Mouse (Mus musculus) heart, embryonic 10.5 days (tissue): ENCODE data around the gene Bex2. TPM values are rescaled to one million over a fixed set of nuclear protein-coding genes. Genes with fewer than 3 reads are reported as not detected.
"Not testable (repeated sequence)": the region's sequence is repeated elsewhere in the genome, so short reads cannot be mapped to it uniquely, and the experiment has no call there.

Experiments used
- DNase-seq: peaks from one replicate; pipeline ENCODE4 v3.0.0-alpha.2; 2017; ENCODE audit warnings: low spot score
- H3K27ac ChIP-seq: fragments of 300-500 bp; sonication (generic); 2 replicates; pipeline ENCODE4 v1.5.1; 2016; ENCODE audit warnings: mild to moderate bottlenecking
- H3K27me3 ChIP-seq: fragments of 300-500 bp; sonication (generic); 2 replicates; pipeline ENCODE4 v1.6.1; 2016; ENCODE audit warnings: mild to moderate bottlenecking; ENCODE audit not compliant: poor library complexity, insufficient read depth, severe bottlenecking
- H3K36me3 ChIP-seq: fragments of 300-500 bp; sonication (generic); 2 replicates; pipeline ENCODE4 v1.6.1; 2016; ENCODE audit warnings: mild to moderate bottlenecking, moderate library complexity
- H3K4me1 ChIP-seq: fragments of 300-500 bp; sonication (generic); 2 replicates; pipeline ENCODE4 v1.6.1; 2016; ENCODE audit warnings: mild to moderate bottlenecking
- H3K4me3 ChIP-seq: fragments of 300-500 bp; sonication (generic); 2 replicates; pipeline ENCODE4 v1.5.1; 2016; ENCODE audit warnings: mild to moderate bottlenecking, moderate library complexity
- H3K9me3 ChIP-seq: fragments of 300-500 bp; sonication (generic); 2 replicates; pipeline ENCODE4 v1.6.1; 2016; ENCODE audit warnings: mild to moderate bottlenecking, moderate library complexity
- WGBS: fragments of 180-500 bp; shearing (Covaris S2); methylation state at CpG from one replicate; pipeline ENCODE4 v1.1.7; 2016; 5-methylcytosine and 5-hydroxymethylcytosine counted together
- polyA plus RNA-seq: library from polyadenylated mRNA; unstranded; fragments of >200 nt; fragmentation: Nextera tagmentation; extraction: Ambion mirVana; gene quantifications from 2 replicates; pipeline ENCODE4 v1.2.1, GENCODE M21; 2016

The Bex2 gene
- polyA plus RNA-seq, 1 experiment from 2014 or later, result 197 TPM

GRCm38 (mm10) chrX:136047528-136047927 lies 20.5 kb downstream of the Bex2 start:
- WGBS, result 20% methylated on average over 5 of the region's 5 CpGs
- H3K4me1 ChIP-seq, result no peaks in the 10 kb centered on the region
- DNase-seq, result no peak

GRCm38 (mm10) chrX:136043726-136044125 lies 24.3 kb downstream of the Bex2 start:
- WGBS, result 72% methylated on average over 1 of the region's 1 CpGs
- H3K9me3 ChIP-seq, result no peaks in the 10 kb centered on the region
- no peak for DNase-seq
- H3K36me3 ChIP-seq, result no peaks in the 10 kb centered on the region
- no peak overlapping the region for H3K4me3 ChIP-seq
- no peak overlapping the region for H3K27ac ChIP-seq
- no peaks in the 10 kb centered on the region for H3K4me1 ChIP-seq
- no peaks in the 10 kb centered on the region for H3K27me3 ChIP-seq

More at GRCm38 (mm10) chrX:136047528-136047927, 20.5 kb downstream of the Bex2 start:
- H3K9me3 ChIP-seq, result no peaks in the 10 kb centered on the region
- H3K27ac ChIP-seq, result no peak overlapping the region
- H3K4me3 ChIP-seq, result no peak overlapping the region
- H3K27me3 ChIP-seq, result no peaks in the 10 kb centered on the region
- no peaks in the 10 kb centered on the region for H3K36me3 ChIP-seq

- H3K27ac ChIP-seq, DNase-seq, H3K36me3 ChIP-seq, H3K4me1 ChIP-seq, H3K9me3 ChIP-seq, H3K27me3 ChIP-seq: not testable (repeated sequence)
- 3% methylated on average over 12 of the region's 49 CpGs for WGBS
- H3K4me3 ChIP-seq, result peak within 1 kb of the TSS; percentile 45
Measured at GRCm38 (mm10) chrX:136032799-136033763, 35.0 kb downstream of the Bex2 start, which contains the start of gene Arxes1. Gene Arxes1 (plus strand): TSS chrX:136033367.

GRCm38 (mm10) chrX:136030331-136030730 lies 37.7 kb downstream of the Bex2 start:
- H3K36me3 ChIP-seq, result no peaks in the 10 kb centered on the region
- no peak overlapping the region for H3K4me3 ChIP-seq
- H3K4me1 ChIP-seq, result no peaks in the 10 kb centered on the region
- no peaks in the 10 kb centered on the region for H3K9me3 ChIP-seq
- WGBS, result 76% methylated on average over 1 of the region's 1 CpGs
- H3K27ac ChIP-seq, result no peak overlapping the region
- H3K27me3 ChIP-seq, result no peaks in the 10 kb centered on the region
- no peak for DNase-seq

Other genes starting within 250 kb of the Bex2 start
- 19.9 and 20.0 TPM in 2 replicates for gene Gprasp2, start 229.2 kb downstream of the Bex2 start, polyA plus RNA-seq
- gene Arxes2, start 74.4 kb downstream of the Bex2 start, polyA plus RNA-seq, result 92.5 and 109 TPM in 2 replicates
- gene Arxes1, start 34.9 kb downstream of the Bex2 start, polyA plus RNA-seq, result 32.3 and 46.8 TPM in 2 replicates
- gene Nxf3, start 17.0 kb upstream of the Bex2 start, polyA plus RNA-seq, result 0.39 and 0.43 TPM in 2 replicates
- gene Bex4, start 70.8 kb upstream of the Bex2 start, polyA plus RNA-seq, result 183 and 228 TPM in 2 replicates
- gene Tceal8, start 104.1 kb upstream of the Bex2 start, polyA plus RNA-seq, result 256 and 309 TPM in 2 replicates
- gene Tceal5, start 135.6 kb upstream of the Bex2 start, polyA plus RNA-seq, result 9.6 and 11.1 TPM in 2 replicates
- gene Tceal7, start 146.5 kb upstream of the Bex2 start, polyA plus RNA-seq, result 2.5 and 3.5 TPM in 2 replicates
- gene Bex1, start 147.3 kb upstream of the Bex2 start, polyA plus RNA-seq, result 197 and 260 TPM in 2 replicates
- gene Tceal9, start 176.8 kb upstream of the Bex2 start, polyA plus RNA-seq, result 514 and 610 TPM in 2 replicates
- gene Bex3, start 202.0 kb upstream of the Bex2 start, polyA plus RNA-seq, result 809 and 1,033 TPM in 2 replicates